Mouse (Mus musculus): ENCODE results near the gene Dclk1.
"Not testable (repeated sequence)": the region's sequence is repeated elsewhere in the genome, so short reads cannot be mapped to it uniquely, and the experiment has no call there.

The Dclk1 gene

DNA sequence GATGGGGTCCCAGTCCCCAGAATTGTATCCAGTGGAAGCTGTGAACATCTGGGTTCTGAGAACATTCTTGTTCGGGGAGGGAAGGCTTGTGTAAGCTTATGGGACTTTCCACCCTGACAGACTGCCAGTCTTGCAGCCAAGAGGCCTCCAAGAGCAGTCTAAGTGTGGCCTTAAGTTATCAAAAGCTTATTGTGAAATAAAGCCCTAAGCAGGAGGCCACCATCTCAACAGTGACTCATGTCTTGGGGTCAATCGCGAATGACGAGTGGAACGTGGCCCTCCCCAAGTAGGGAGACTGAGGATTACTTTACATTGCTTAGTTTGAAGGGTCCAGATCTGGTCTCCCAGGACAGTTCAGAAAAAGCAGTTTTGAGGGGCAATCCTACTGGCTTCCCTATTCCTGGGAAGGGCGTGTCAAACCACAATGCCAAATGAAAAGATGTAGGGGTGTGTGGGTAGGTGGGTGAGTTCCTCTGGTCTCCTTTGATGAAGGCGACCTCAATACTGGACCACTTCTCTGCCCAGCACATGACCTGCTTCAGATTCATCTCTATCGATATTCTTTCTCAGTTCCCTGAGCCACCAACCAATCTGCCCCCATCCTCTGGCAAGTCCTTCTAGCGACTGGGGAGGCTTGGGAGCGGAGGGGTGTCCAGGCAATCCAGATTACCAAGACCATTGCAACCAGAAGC lies at the start of gene Dclk1:
Dclk1 (plus strand) TSS at position 635 of the 692 bp plus-strand sequence.
- in situ Hi-C loops (cut with MboI, MseI): no loop called here

- in situ Hi-C loops (cut with MboI, MseI): no loop called here
Measured at GRCm38 (mm10) chr3:55193351-55193750, 48.8 kb upstream of the Dclk1 start.

DNA sequence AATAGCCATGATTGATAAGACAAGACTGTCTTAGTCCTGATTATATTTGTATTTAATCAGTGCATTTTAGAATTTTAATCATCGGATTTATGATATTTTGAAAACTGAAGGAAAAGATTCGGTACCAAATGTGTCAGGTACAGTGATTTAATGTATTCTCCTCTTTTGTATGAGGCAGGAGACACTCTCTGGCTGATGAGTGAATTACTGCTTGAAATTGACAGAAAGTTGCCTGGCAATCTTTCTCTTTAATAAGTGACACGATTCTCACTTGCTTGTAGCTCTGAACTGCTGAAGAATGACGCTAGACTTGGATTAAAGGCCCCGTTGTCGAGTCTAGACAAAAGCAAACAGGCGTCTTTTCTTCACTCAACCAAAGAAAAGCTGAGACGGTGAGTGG lies 47.4 kb upstream of the Dclk1 start:
- in situ Hi-C loops (cut with MboI, MseI): no loop called here

DNA sequence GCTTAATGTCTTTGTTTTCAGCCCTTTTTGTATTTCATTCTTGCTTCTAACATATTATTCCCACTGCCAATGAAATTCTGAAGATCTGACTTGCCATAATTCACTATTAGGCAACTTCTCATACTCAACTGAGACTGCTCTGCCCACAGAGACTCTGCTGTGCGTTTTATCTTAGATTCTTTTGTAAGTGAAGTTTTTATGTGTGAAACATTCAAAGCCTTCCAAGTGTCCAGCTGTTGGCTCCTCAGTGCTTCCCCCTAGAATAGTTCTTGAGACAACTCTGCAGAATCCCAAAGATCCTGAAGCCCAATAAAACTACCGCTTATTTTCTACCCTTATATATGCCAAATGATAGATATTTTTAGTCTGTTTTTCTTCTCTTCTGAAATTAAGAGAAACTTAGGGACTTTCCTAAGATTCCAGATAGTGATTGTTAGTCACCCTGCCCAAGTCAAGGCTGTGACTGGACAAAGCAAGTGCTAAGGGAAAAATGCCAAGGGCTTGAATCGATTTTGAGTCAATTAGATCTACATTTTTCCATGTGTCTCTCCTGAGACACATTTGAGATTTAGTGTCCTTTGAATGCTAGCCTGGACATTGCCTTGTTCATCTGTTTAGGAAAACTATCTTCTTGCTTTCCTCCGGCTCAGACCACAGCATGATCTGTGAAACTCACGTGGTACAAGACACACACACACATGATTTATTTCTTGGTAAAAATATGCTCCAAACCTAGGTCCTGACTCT lies 46.4 kb upstream of the Dclk1 start:
- in situ Hi-C loops (cut with MboI, MseI): no loop called here

- in situ Hi-C loops (cut with MboI, MseI): no loop called here
Measured at GRCm38 (mm10) chr3:55196328-55196710, 45.8 kb upstream of the Dclk1 start.

DNA sequence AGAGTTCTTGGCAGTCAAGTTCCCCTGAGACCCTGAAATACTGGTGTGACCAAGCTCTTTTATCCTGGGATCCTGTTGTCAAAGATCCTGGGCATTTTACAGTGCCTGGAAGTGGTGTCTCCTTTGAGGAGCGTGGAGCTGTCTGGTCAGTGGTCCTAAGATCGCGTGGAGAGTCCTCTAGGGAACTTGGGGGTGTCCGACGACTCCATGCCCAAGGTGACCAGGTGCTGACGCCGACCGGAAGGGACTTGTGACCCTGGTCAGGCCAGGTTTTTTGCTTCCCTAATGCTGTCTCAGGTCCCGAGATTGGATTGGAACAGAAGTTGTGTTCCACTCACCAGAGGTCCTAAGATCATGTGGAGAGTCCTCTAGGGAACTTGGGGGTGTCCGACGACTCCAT lies 38.5 kb upstream of the Dclk1 start:
- in situ Hi-C loops (cut with MboI, MseI): not testable (repeated sequence)

- in situ Hi-C loops (cut with MboI, MseI): no loop called here
Measured at GRCm38 (mm10) chr3:55206413-55206812, 35.8 kb upstream of the Dclk1 start.

DNA sequence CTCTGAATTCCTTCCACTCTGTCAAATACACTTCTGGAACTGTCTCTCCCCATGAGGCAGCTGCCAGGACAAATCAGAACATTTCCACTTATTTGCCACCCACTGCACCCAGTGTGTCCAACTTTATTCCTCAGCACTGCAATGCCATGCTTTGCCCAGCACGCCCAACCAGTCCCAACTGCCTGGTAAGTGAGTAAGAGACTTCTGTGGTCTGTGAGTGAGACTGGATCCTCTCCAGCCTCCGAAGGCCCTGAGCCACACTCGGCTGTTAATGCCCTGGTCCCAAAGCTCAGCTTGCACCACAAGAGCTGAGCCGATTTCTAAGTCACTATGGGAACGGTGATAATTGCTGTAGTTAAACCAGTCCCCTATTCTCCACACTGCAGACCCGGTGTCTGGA lies 34.5 kb upstream of the Dclk1 start:
- in situ Hi-C loops (cut with MboI, MseI): no loop called here

GRCm38 (mm10) chr3:55212254-55212653 lies 29.9 kb upstream of the Dclk1 start:
- in situ Hi-C loops (cut with MboI, MseI): no loop called here

GRCm38 (mm10) chr3:55213785-55214184 lies 28.4 kb upstream of the Dclk1 start:
- in situ Hi-C loops (cut with MboI, MseI): no loop called here

GRCm38 (mm10) chr3:55214413-55214812 lies 27.8 kb upstream of the Dclk1 start:
- in situ Hi-C loops (cut with MboI, MseI): no loop called here

- in situ Hi-C loops (cut with MboI, MseI): no loop called here
Measured at GRCm38 (mm10) chr3:55222502-55222901, 19.7 kb upstream of the Dclk1 start.

GRCm38 (mm10) chr3:55223862-55224261 lies 18.3 kb upstream of the Dclk1 start:
- in situ Hi-C loops (cut with MboI, MseI): no loop called here

DNA sequence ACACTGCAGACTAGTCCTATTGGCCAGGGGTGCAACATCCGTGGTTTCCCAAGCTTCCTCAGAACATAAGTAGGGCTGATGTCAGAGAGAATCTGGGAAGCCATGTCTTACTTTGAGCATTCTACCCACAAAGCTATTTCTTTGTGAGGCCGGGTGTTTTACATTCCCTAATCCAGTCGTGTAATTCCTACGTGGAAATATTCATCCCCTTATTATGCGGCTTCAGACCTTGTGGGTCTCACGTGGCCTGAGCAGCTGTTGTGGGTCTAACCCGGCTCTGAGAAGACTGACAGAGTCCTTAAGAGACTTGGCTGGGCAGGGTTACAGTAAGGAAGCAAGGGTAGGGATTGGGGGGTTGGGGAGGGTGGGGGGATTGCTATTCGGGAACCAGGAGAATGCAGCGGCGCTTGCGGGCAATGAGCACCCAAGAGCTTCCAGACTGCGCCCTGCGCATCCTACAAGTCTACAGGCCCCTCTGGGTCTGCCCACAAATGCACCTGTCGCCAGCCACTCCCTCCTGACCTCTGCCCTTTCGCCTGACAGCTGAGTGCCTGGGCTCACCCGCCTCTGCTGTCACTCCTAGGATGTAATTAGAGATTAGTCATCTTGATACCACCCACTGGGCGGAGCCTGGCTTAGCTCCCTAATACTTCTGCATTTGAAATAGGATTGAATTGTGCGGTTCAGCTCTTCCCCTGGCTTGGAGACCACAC lies 15.5 kb upstream of the Dclk1 start:
- in situ Hi-C loops (cut with MboI, MseI): no loop called here

- in situ Hi-C loops (cut with MboI, MseI): no loop called here
Measured at GRCm38 (mm10) chr3:55227214-55227581, 15.0 kb upstream of the Dclk1 start.

DNA sequence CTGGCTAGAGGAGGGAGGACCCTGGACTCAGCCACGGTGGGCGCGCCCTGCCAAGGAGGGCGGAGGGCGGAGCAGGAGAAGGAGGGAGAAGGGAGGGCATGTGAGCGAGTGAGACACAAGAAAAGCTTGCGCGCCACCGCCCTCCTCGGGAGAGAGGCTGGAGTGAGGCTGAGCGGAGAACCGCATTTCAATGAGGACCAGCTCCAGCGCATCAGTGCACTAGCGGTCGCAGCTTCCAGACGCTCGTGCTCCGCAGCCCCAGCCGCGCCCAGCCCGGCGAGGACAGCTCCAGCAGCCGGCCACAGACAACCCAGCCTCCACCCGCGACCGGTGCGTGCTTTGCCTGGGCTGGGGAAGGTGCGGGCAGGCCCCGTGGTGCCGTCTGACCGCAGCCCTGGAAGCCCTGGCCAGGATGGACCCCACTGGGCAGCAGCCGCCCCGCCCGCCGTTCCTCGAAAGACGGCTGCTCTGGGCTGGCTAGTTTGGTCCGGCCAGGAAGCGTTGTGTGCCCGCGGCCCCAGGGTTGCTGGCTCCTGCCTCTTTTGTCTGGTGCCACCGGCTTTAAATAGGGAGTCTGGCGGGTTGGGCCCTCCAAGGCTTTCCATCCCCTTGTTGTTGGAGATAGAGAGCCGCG lies 375 bp downstream of the Dclk1 start:
- in situ Hi-C loops (cut with MboI, MseI): no loop called here

DNA sequence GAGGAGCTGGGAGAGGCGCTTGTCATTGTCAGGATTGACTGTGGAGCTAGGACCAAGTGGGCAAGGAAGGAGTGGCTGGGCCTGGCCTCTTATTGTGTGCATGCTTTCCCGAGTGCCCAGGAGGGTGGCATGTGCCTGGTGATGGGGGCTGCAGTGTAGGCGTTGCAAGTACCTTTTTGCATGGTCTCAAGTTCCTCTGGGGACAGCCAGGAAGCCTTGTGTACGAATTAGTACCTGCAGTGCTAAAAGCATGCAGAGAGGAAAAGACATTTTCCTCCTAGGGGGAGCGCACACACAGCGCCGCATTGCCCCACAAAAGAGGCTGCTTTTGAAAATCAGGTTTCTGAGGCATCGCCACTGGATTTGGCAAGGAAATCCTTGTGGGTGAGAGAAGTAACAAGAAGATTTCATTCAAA lies 900 bp downstream of the Dclk1 start:
- in situ Hi-C loops (cut with MboI, MseI): no loop called here

GRCm38 (mm10) chr3:55244087-55244486 lies 1.9 kb downstream of the Dclk1 start:
- in situ Hi-C loops (cut with MboI, MseI): no loop called here

DNA sequence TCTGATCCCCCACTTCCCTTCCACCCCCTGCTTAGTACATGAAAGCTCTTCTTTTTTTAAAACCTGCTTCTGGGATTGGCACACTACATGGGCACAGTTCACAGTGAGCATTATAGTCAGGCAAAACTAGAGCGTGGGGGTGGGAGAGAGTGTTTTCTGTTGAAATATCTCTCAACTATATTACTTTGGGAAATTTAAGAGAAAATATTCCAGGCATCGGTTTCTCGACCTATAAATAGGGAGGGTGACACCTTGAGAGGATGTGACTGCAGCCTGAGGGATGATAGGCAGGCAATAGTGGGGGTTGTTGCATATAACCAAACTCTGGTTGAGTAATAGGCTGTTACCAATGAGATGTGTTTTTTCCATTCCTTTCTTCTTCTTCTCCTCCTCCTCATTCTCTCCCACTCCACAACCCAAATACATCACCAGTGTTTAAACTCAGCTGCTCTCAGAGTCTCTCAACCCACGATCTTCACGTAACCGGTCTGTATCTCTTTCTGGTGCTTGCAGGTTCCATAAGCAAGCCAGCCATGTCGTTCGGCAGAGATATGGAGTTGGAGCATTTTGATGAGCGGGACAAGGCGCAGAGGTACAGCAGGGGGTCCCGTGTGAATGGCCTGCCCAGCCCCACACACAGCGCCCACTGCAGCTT lies 4.6 kb downstream of the Dclk1 start:
- in situ Hi-C loops (cut with MboI, MseI): no loop called here

- in situ Hi-C loops (cut with MboI, MseI): no loop called here
Measured at GRCm38 (mm10) chr3:55248048-55248447, 5.9 kb downstream of the Dclk1 start.

DNA sequence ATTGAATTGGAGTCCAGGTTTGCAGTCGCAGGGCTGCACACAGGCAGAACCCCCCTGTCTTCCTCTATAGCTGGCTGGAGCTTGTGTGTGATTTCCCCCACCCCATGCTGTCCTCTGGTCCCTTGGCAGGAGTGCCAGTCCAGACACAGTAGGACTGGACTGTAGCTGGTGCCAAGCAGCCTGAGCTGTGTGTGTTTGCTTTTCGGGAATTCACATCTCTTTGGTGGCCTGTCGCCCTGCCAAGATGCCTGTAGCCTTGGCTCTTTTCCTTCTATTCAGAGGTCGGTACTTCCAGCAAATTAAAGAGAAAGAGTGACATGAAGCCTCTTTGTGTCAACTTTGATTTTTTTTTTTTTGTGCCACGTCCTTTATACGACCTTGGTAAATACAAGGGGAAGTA lies 6.3 kb downstream of the Dclk1 start:
- in situ Hi-C loops (cut with MboI, MseI): no loop called here

DNA sequence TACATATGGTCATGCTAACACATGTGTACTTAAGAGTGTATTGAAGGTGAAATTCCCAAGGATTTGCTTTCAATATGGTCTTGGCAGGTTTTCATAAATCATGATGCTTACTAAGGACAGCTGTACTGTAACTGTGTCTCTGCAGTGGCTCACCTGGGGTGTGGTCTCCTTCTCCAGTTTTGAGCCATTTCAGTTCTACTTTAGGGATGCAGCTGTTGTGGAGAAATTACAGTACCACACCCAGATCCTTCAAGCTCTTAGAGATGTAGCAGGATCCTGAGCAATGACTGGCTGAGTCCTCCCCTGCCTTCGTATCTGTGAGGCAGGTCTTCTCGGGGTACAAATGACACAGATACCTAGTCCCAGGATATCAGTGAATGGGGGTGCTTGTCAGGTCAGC lies 8.5 kb downstream of the Dclk1 start:
- in situ Hi-C loops (cut with MboI, MseI): no loop called here
